Mouse (Mus musculus) right cerebral cortex, postnatal 4 days (tissue): ENCODE data around the gene Syce1.
A peak's percentile ranks its signal among the peaks of the same experiment; 100 is the strongest.

Source experiments
- DNase-seq: peaks from one replicate; pipeline ENCODE4 v3.0.0-alpha.2; 2022

Syce1 gene

DNA sequence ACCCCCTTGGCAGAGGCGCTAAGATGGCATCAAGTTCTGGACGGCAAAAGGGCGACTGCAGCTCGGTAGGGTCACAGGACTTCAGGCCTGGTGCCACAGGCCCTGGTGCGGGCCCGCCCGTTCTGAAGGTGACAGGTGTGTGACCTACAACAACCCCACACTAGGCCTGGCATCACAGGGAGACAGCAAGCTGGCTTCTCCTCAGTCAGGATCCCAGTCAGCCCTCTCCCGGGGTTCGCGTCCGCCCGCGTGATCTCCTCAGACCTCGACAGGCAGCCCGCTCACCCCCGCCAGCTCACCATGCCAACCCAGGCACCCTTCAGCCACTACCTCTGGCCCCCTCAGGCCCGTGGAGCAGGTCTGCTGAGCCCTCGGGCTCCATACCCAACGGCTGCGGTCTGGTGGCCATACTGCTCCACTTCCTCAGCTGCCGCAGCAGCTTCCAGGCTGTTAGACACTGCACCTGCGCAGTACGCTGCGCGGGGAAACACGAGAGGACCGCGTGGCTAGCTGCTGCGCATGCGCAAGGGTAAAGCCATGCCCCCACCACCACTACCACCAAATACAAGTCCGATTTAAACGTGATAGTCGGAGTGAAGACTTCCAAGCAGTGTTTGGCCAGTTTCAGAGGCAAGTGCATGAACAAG is at the start of gene Syce1:
Gene Syce1, minus strand, starts transcription at position 447 of the 647 bp plus-strand sequence.
- DNase-seq: no peak

DNA sequence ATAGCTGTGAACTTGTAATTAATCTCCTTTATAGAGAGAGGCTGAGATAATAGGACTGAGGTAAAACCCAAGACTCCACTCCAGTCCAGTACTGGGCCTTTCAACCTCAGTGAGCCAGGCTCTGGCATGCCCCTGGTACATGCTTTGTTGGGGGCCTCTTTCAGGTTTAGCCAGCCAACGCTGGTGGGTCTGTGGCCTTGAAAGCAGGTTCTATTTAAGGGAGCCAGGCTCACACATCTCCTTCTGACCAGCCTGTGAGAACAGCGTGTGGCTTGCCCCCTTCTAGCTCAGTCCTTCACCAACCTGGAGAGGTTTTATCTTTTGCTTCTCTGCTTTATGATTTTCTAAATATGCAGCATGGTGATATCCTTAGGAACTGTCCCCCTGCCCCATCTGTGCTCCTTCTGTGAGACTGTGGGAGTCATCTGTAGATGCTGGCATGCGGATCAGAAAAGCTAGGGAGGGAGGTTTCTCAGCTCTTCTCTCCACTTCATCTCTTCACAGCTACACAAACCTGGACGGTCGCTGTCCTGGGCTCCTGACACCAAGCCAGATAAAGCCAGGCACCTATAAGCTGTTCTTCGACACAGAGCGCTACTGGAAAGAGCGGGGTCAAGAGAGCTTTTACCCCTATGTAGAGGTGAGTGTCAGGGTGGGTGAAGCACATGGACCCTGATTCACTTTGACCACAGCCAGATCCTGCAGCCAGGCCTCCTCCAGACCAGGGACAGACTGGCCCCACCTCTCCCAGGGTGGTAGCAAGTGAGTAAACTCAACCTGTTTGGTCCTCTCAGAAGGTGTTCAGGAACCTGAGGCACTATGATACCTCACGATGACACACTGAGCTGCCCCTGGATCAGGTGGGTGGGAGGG is 48.8 kb upstream of the Syce1 start:
- DNase-seq: peak; percentile 2

DNA sequence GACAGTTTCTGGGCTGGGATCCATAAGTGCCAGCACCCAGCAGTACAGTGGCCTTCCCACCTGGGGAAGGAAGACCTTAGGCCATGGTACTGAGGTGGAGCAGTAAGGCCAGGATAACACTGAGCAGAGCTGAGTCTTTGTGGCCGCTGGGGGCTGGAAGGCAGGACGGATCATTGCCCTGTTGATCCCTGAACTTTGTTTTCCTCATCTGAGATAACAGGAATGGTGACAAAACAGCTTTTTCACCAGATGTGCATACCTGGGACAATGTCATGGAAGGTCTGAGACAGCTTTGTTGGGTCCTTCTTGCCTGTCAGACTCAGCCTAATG is 48.1 kb upstream of the Syce1 start:
- no peak for DNase-seq

DNA sequence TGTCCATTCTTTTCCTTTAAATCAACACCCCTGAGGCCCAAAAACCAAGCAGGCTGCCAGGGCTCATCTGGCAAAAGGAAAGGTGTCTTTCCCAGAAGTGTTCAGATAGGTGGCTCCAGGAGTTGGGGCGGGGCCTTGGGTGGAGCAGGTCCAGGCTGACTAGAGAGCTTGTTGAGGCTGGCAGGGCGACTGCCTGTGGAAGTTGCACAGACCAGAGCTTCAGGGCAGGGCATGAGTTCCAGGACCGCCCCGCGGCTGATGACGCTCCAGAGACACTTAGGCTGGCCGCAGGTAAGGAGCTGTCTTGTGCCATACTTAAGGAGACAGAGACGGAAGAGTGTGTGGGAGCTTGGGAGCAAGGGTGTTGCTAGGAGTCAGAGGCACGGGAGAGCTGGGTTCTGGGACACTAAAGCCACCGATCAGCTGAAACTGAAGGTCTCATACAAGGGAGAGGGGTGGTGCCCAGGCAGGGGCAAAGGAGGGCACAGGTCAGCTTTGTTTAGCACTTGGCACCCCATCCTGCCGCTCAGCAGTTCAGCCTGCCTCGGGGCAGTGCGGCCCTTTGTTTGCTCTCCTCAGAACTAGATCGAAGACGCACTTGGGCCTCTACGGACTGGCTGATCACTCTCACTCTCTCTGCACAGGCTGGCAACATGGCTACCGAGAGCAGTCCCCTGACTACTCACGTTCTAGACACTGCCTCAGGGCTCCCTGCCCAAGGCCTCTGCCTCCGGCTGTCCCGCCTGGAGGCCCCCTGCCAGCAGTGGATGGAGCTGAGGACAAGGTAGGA is 47.5 kb upstream of the Syce1 start, which contains the start of gene Urah:
Gene Urah, plus strand, starts transcription at position 51 of the 790 bp plus-strand sequence.
- no peak for DNase-seq

DNA sequence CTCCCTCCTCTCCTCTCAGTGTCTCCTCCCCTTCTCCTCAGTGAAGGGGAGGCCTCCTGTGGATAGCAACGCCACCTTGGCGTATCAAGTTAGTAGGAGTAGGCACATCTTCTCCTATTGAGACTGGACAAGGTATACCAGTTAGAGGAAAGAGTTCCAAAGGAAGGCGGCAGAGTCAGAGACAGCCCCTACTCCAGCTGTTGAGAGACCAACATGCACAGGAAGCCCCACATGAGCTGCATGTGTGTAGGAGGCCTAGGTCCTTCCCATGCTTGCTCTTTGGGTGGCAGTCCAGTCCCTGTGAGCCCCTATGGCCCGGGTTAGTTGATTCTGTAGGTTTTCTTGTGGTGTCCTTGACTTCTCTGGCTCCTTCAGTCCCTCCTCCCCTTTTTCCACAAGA is 45.7 kb upstream of the Syce1 start:
- DNase-seq: no peak

DNA sequence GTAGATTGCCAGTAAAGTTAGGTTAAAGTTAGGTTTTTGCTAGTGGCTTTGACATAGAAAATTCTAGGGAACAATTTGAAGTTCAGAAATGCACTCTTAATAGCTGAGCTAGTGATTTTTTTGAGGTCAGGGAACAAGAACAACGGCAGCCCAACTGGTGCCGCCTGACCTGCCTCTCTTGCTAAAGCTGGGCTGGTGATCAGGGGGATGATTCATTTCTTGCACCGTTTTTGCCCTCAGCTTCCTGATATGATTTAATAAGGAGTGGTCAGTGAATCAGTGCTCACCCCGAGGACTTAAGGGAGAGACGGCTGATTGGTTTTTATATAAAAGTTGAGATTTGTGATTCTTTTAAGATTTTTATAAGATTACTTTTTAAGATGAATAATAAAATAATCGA is 43.8 kb upstream of the Syce1 start:
- no peak for DNase-seq

DNA sequence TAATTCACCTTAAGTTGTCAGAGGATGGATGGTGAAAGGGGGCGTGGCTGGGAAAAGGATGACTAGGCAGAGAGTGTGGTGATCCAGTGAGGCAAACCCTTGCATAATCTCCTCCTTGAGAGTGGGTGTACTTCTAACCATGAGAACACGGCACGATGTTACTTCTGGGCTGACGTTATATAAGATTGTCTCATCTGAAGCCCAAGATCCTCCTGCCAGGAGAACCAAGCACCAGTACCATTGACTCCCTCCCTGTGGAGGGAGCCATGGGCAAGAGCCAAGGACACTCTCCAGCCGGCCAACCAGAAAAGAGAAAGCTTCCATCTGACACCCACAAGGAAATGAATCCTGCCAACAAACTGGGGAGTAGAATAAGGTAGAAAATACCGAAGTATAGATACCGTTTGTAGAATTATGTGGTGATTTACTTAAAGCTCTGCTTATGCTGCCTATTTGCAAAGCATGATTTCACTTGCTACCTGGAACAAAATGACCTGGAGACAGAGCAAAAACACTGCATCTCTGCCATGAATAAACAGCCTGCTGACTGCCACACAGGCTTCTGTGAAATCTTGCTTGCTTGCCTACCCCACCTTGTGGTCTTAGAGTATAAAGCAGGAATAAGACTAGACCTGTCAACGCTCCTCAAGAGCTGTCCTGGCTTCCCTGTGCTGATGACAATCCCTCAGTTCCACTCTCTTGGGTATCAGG is 40.7 kb upstream of the Syce1 start:
- no peak for DNase-seq

DNA sequence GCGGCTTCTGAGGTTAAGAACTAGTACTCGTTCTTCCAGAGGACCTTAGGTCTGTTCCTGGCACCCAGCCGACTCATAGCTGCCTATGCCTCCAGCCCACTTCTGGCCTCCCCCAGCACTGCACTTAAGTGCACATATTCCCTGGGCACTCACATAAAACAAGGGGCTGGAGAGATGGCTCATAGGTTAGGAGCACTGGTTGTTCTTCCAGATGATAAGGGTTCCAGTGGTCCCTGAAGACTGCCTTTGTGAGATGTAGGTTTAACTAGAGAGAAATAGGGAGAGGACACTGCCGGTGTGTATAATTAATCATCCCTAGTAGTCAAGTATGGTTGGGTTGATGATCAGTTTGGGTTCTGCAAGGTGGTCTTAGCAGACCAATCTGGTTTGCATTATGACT is 35.1 kb upstream of the Syce1 start:
- no peak for DNase-seq

DNA sequence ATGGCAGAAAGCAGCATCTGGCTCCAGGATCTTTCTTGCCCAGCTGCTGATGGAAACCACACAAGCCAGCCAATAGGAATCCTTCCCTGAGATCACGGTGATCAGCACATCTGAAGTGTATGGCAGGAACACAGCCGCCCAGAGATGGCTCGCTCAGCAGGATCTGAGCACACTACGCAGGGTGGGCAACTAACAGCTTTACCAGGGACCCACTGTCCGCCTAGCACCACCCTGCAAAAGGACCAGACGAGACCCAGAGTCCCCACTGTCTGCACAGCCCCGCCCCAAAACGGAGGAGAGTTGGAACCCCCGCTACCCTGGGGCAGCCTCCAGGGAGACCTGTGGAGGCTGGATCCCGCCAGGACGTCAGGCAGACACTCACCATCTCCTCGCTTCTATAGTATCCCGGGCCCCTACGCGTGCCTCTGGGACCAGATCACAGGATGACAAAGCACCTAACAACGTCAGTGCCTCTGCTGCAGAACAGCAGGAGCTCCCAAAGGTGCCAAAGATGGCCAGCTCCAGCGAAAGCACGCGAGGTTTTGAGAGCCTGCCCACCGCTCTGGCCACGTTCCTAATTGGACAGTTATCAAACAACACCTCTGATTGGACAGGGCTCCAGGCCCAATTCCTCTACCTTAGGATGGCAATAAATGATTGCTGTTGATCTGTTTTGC is 34.1 kb upstream of the Syce1 start, which contains the start of gene Zfp941:
Gene Zfp941, minus strand, starts transcription at position 526 of the 677 bp plus-strand sequence.
- DNase-seq: peak; percentile 71

DNA sequence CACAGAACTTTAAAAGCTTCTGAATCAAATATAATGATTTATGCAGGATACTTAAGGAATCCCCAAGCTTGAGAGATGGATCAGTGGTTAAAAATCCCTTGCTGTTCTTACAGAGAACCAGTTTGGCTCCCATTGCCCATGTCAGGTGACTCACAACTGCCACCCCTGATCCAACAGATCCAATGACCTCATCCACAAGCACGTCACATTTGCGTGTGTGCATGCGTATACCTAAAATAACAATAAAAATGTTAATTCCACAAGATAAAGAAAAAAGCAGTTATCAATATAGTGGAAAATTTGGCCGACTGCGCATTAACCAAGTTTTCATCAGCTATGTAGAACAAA is 33.6 kb upstream of the Syce1 start:
- no peak for DNase-seq

DNA sequence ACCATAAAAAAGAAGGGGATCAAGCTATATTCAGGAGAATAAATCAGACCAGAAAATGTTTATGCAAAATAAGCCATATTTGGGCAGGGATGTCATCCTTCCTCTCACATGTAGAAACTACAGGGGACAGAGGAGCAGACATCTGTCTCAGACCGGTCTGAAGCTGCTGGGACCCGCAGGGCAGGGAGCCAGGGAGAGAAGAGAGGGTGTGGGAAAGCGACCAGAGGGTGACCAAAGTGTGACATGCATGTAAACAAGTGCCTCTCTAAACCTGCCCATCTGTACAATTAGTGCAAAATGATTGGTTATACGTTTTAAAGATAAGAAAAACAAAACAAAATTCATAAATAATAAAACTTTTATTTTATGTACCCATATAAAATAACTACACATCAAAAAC is 32.5 kb upstream of the Syce1 start:
- DNase-seq: no peak

DNA sequence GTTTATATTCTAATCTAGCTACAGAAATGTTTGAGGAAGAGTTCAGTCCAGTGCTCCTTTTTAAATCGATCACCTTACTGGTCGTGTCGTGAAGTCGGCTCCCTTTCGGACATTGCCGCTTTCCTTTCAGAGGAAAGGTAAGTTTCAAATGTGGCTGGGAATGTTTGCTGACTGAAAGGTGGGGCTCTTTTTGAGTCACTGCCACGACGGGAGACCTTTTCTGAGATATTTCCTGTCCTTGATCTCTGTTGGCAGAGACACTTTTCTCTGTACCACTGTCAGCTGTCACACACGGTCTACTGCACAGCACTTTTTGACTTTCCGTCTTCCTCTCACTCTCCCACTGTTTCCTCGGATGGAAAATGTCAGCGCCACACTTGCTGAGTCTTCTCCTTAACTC is 25.2 kb upstream of the Syce1 start:
- DNase-seq: no peak

DNA sequence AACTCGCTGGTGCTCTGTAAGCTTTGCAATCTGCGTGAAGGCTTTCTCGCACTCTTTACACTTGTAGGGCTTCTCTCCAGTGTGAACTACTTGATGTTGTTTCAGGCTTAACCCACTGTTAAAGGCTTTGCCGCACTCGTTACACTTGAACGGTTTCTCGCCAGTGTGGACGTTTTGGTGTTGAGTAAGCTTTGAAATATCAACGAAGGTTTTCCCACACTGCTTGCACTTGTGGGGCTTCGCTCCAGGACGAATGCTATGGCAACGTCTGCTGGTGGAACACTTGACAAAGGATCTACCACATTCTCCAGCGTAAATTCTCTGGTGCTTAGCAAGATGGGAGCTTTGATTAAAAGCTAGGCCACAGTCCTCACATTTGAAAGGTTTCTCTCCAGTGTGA is 24.1 kb upstream of the Syce1 start:
- DNase-seq: no peak

DNA sequence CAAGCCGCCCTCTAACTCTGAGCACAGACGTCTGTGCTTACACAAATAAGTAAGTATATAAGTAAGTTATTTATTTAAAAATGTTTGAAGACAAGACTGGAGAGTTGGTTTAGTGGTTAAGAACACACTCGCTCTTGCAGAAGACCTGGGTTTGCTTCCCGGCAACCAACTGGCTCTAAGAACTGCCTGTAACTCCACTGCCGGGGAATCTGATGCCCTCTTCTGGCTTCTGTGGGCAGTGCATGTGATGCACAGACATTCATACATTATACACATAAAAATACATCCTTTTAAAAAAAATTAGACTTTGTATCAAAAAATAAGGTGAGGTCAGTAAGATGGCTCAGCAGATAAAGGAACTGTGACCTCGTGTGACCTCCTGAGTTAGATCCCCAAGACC is 22.8 kb upstream of the Syce1 start:
- DNase-seq: no peak

DNA sequence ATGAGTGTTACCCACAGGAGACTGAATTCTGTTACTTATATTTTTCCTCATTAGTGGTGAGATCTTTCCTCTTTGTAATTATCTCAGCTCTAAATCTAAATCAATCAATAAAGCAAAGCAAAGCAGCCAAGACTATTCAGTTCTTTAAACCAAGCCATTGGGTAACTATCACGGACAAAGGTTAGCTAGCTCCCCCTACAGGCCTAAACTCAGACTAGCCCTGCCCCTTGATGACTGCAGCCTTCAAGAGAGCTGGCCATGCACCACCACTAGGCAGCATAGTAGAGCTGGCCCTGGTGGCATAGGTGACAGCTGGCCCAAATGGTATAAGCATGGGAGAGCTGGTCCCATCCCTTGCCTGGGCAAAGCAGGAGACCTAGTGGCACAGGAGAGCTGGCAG is 18.1 kb upstream of the Syce1 start:
- no peak for DNase-seq

DNA sequence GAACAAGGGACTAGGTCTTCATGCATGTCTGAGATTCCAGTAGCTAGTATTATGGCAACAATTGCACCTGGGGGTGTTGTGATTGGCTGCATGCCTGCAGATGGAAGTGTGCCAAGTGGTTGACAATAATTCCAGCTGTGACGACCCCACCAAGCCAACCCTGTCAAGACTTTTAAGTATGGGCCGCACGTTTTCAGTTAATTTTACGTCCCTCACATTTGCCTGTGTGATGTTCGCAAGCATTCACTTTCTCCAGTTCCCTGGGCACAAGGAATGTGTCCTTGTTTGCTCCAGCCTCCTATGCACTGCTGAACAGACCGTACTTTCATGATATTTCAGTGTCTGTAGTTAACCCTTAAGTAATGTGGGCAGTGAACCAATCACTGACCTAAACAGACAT is 15.0 kb upstream of the Syce1 start:
- no peak for DNase-seq

DNA sequence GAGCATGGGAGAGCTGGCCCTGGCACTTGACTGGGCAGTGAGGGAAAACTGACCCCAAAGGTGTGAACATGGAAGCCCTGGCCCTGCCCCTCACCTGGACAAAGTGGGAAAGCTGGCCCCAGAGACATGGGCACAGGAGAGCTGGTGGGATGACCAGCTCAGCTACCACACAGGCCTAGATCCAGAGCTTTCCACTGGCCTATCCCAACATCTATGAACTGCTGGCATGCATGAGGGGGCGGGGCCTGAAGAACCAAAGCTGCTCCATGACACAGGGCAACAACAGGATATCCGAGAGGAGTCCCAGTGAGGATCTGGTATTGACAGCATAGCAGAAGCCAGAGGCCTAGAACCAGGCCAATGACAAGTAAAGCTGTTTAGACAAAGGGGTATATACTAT is 10.6 kb upstream of the Syce1 start:
- no peak for DNase-seq

DNA sequence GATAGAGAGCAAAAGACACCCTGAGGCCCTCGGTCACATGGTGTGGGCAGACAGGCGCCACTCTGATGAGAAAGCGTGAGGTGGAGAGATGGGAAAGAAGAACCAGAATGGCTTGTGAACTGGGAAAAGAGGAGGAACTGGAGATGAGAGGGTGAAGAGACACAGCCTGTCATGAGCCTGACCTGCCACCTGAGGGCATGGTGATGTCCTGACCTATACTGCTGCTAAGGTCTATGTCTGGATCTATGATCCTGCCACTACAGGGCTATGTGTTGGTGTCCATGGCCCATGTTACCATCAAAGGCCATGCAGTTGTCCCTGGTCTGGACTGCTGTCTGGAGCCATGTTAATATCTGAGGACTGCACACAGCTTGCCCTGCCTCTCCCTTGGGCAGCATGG is 10.0 kb upstream of the Syce1 start:
- no peak for DNase-seq

DNA sequence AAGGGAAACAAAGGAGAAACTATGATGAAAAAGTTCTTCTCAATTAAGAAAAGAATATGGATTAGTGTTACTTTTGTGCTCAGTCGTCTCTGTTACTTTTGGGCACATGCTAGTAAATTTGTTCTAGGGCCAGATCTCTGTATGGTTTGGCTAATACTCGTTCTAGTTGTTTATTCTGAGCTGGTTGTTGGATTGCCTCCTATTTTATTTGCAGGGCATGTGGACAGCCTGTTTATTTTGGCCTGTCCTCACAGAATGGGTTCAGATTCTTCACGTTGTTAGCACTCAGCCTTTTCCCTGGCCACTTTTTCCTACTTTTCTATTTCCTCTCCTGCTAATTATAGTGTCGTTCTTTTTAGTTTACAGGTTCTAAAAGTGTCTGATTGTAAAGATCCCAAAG is 5.9 kb upstream of the Syce1 start:
- no peak for DNase-seq

DNA sequence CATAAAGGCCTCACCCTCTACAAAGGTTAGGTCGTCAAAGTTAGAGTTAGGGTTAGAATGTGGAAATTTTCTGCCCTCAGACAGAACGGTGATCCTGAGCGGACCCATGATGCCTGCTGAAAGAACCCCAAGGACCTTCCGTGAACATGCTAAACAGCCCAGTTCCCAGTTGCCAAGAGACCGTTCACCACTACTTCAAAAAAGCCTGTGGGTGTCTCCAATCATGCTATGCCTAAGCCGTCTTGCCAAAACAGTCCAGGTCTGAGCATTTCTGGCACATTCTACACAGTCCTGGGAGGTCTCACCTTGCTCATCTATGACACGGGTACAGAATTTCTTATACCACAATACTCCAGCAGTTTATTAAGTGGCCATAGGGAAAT is 392 bp upstream of the Syce1 start:
- no peak for DNase-seq

DNA sequence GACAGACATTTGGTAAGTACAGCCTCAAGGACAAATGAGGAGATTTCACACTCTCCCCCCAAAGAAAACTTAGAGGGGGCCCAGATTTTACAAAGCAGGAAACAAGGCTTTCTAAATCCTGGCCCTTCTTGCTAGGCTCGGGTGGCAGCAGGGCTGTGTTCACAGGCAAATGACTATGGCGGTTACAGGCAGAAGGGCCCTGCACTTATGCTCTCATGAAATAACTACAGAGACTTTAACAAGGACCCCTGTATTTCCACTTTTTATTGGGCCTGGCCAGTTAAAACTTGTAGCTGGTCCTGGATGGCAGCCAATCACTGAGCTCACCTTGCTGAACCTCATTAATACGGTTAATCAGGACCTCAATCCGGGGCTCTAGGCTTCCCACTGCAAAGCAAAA is 7.1 kb downstream of the Syce1 start:
- DNase-seq: no peak

DNA sequence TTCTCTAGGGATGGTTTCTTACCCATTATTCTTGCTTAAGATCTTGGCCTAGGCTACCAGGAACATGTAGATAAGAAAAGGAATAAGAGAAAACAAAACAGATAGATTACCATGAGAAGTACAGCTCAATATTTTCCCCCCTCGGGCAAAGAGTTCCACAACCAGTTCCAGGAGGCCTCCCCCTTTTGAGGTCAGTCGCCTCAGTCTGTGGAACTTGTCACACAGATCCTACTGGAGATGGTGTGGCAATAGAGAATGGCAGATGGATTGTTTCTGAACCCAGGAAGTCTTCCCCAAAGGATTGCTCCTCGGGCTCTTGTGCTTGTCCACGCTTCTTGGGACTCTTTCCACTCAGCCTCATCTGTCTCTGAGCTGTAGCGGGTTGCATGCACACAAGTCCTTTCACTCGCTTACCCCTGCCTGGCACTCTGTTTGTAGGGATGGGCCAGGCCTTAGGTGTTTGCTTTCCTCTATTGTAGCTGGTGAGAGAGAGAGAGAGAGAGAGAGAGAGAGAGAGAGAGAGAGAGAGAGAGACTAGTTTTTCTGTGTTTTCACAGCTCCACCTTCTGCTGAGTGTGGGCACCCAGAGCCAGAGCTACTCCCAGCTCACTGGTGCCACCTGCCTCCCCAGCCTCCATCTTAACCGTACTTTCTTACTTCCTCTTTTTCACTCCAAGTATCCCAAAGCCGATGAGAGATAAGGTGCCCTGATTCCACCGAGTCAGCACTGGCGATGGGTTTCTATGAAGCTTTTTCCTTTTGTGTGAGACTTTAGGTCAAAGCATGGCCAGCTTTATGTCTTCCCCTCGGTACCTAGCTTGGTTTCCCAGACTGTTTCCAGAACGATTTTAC is 21.5 kb downstream of the Syce1 start:
- DNase-seq: no peak
